Mouse (Mus musculus) G1E (cell line): Measurements from ENCODE around the gene Src.

Experiments used
- CTCF ChIP-seq: IDR thresholded peaks from 2 replicates; pipeline ENCODE4 v1.5.1; 2012; ENCODE audit warnings: low read depth, low read length, inconsistent platforms, mixed read lengths
- POLR2AphosphoS5 ChIP-seq: IDR thresholded peaks from 2 replicates; pipeline ENCODE4 v1.6.1; 2012; ENCODE audit warnings: low read depth, low read length, inconsistent platforms; ENCODE audit not compliant: insufficient replicate concordance
- TAL1 ChIP-seq: conservative IDR thresholded peaks from 2 replicates; pipeline ENCODE4 v1.6.1; 2012; ENCODE audit warnings: low read depth, low read length, inconsistent platforms, mixed read lengths

DNA sequence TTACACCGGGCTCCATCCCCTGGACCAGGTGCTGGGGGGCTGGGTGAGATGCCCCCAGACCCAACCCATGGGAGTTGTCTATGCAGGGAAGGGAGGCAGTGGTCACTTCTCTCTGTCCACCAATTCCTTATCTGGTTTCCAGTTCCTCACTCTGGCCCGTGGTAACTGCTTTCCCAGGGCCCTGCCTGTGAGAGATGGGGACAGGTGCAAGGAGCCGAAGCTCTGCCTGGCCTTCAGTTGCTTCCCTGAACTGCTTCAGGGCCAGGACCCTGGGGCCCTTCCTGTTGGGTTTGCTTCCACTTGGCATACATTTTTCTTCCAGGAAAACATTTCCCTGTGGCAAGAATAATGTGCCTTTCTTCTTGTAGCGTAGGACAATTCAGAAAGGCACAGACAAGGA is 54.2 kb downstream of the Src start:
- TF ChIP-seq CTCF (no peak), TAL1 (no peak), POLR2AphosphoS5 (no peak)
